Mouse (Mus musculus): Measurements from ENCODE around the gene Adamtsl5. TPM values are rescaled to one million over a fixed set of nuclear protein-coding genes. Genes with fewer than 3 reads are reported as not detected.
A peak's percentile ranks its signal among the peaks of the same experiment; 100 is the strongest.

Adamtsl5 gene
- polyA plus RNA-seq, 1 experiment from 2014 or later: 1.3 TPM

- H3K9me3 ChIP-seq: no peaks in the 10 kb centered on the region
- H3K4me3 ChIP-seq: peak overlapping the region; percentile 87
- H3K27ac ChIP-seq: peak overlapping the region; percentile 94
- peaks cover 50% of the 10 kb centered on the region for H3K36me3 ChIP-seq
- no peaks in the 10 kb centered on the region for H3K27me3 ChIP-seq (ENCODE audit: insufficient read depth, poor library complexity, severe bottlenecking)
- H3K4me1 ChIP-seq: peaks cover 50% of the 10 kb centered on the region
- DNase-seq (ENCODE audit: low spot score): no peak
- 40% methylated on average over 7 of the region's 7 CpGs for WGBS
These were observed 37.1 kb upstream of the Adamtsl5 start for GRCm38 (mm10) chr10:80385310-80385709.

- Histone ChIP-seq H3K27ac (peak overlapping the region; percentile 94; the same call in 1 of the 2 replicates), H3K36me3 (peaks cover 49% of the 10 kb centered on the region), H3K27me3 (ENCODE audit: insufficient read depth, poor library complexity, severe bottlenecking) (no peaks in the 10 kb centered on the region), H3K4me3 (peak overlapping the region; percentile 87), H3K9me3 (no peaks in the 10 kb centered on the region), H3K4me1 (peaks cover 50% of the 10 kb centered on the region)
- no peak for DNase-seq (ENCODE audit: low spot score)
- WGBS: 64% methylated on average over 7 of the region's 7 CpGs
These were observed 36.5 kb upstream of the Adamtsl5 start for GRCm38 (mm10) chr10:80384709-80385108.

- H3K9me3 ChIP-seq: no peaks in the 10 kb centered on the region
- H3K27ac ChIP-seq: no peak overlapping the region
- 81% methylated on average over 4 of the region's 4 CpGs for WGBS
- H3K27me3 ChIP-seq (ENCODE audit: insufficient read depth, poor library complexity, severe bottlenecking): no peaks in the 10 kb centered on the region
- H3K4me1 ChIP-seq: peaks cover 50% of the 10 kb centered on the region
- DNase-seq (ENCODE audit: low spot score): no peak
- H3K36me3 ChIP-seq: peaks cover 53% of the 10 kb centered on the region
- H3K4me3 ChIP-seq: peak overlapping the region; percentile 23; the same call in 1 of the 2 replicates
These were observed 36.0 kb upstream of the Adamtsl5 start for GRCm38 (mm10) chr10:80384115-80384639.

- 73% methylated on average over 4 of the region's 4 CpGs for WGBS
- Histone ChIP-seq H3K27me3 (ENCODE audit: insufficient read depth, poor library complexity, severe bottlenecking) (no peaks in the 10 kb centered on the region), H3K9me3 (no peaks in the 10 kb centered on the region), H3K4me1 (peaks cover 48% of the 10 kb centered on the region), H3K4me3 (no peak overlapping the region), H3K36me3 (peaks cover 53% of the 10 kb centered on the region), H3K27ac (no peak overlapping the region)
- DNase-seq (ENCODE audit: low spot score): no peak
These were observed 35.2 kb upstream of the Adamtsl5 start for GRCm38 (mm10) chr10:80383431-80383830.

- Histone ChIP-seq H3K36me3 (peaks cover 53% of the 10 kb centered on the region), H3K4me3 (no peak overlapping the region), H3K27me3 (ENCODE audit: insufficient read depth, poor library complexity, severe bottlenecking) (no peaks in the 10 kb centered on the region), H3K4me1 (peaks cover 42% of the 10 kb centered on the region), H3K9me3 (no peaks in the 10 kb centered on the region), H3K27ac (no peak overlapping the region)
- WGBS: 89% methylated on average over 7 of the region's 7 CpGs
- no peak for DNase-seq (ENCODE audit: low spot score)
These were observed 34.6 kb upstream of the Adamtsl5 start for GRCm38 (mm10) chr10:80382641-80383365.

GRCm38 (mm10) chr10:80377716-80378115, 29.5 kb upstream of the Adamtsl5 start:
- no peaks in the 10 kb centered on the region for H3K9me3 ChIP-seq
- H3K36me3 ChIP-seq: peaks cover 32% of the 10 kb centered on the region
- peaks cover 4% of the 10 kb centered on the region; the same call in 1 of the 2 replicates for H3K4me1 ChIP-seq
- H3K27ac ChIP-seq: no peak overlapping the region
- WGBS: 43% methylated on average over 10 of the region's 10 CpGs
- DNase-seq (ENCODE audit: low spot score): no peak
- peaks cover 8% of the 10 kb centered on the region for H3K27me3 ChIP-seq (ENCODE audit: insufficient read depth, poor library complexity, severe bottlenecking)
- no peak overlapping the region for H3K4me3 ChIP-seq

- H3K4me1 ChIP-seq: peaks cover 14% of the 10 kb centered on the region
- peaks cover 16% of the 10 kb centered on the region for H3K27me3 ChIP-seq (ENCODE audit: insufficient read depth, poor library complexity, severe bottlenecking)
- WGBS: 2% methylated on average over 7 of the region's 7 CpGs
- H3K36me3 ChIP-seq: peaks cover 17% of the 10 kb centered on the region
- peak; percentile 91 for DNase-seq (ENCODE audit: low spot score)
- H3K27ac ChIP-seq: no peak overlapping the region
- H3K9me3 ChIP-seq: no peaks in the 10 kb centered on the region
- no peak overlapping the region for H3K4me3 ChIP-seq
These were observed 27.9 kb upstream of the Adamtsl5 start for GRCm38 (mm10) chr10:80376160-80376559.

GRCm38 (mm10) chr10:80374063-80374462, 25.9 kb upstream of the Adamtsl5 start:
- Histone ChIP-seq H3K27ac (no peak overlapping the region), H3K4me3 (no peak overlapping the region), H3K27me3 (ENCODE audit: insufficient read depth, poor library complexity, severe bottlenecking) (peaks cover 16% of the 10 kb centered on the region), H3K9me3 (no peaks in the 10 kb centered on the region), H3K36me3 (no peaks in the 10 kb centered on the region), H3K4me1 (peaks cover 14% of the 10 kb centered on the region)
- no peak for DNase-seq (ENCODE audit: low spot score)
- 16% methylated on average over 6 of the region's 6 CpGs for WGBS

GRCm38 (mm10) chr10:80372706-80373105, 24.5 kb upstream of the Adamtsl5 start:
- Histone ChIP-seq H3K27ac (no peak overlapping the region), H3K36me3 (no peaks in the 10 kb centered on the region), H3K27me3 (ENCODE audit: insufficient read depth, poor library complexity, severe bottlenecking) (peaks cover 27% of the 10 kb centered on the region), H3K4me1 (peaks cover 10% of the 10 kb centered on the region), H3K9me3 (0 out of 2 replicates have a peak, but pooled peaks cover 4% of the 10 kb centered on the region), H3K4me3 (no peak overlapping the region)
- DNase-seq (ENCODE audit: low spot score): no peak
- 77% methylated on average over 6 of the region's 6 CpGs for WGBS

- 56% methylated on average over 9 of the region's 9 CpGs for WGBS
- DNase-seq (ENCODE audit: low spot score): no peak
- peaks cover 10% of the 10 kb centered on the region for H3K4me1 ChIP-seq
- 0 out of 2 replicates have a peak, but pooled peaks cover 4% of the 10 kb centered on the region for H3K9me3 ChIP-seq
- peaks cover 33% of the 10 kb centered on the region for H3K27me3 ChIP-seq (ENCODE audit: insufficient read depth, poor library complexity, severe bottlenecking)
- peak overlapping the region; percentile 44 for H3K4me3 ChIP-seq
- no peak overlapping the region for H3K27ac ChIP-seq
- no peaks in the 10 kb centered on the region for H3K36me3 ChIP-seq
These were observed 23.8 kb upstream of the Adamtsl5 start for GRCm38 (mm10) chr10:80371983-80372382.

- DNase-seq (ENCODE audit: low spot score): no peak
- Histone ChIP-seq H3K9me3 (0 out of 2 replicates have a peak, but pooled peaks cover 4% of the 10 kb centered on the region), H3K4me3 (peak overlapping the region; percentile 44), H3K36me3 (no peaks in the 10 kb centered on the region), H3K27me3 (ENCODE audit: insufficient read depth, poor library complexity, severe bottlenecking) (peaks cover 38% of the 10 kb centered on the region), H3K27ac (no peak overlapping the region), H3K4me1 (peaks cover 10% of the 10 kb centered on the region)
- 5% methylated on average over 12 of the region's 12 CpGs for WGBS
These were observed 23.3 kb upstream of the Adamtsl5 start for GRCm38 (mm10) chr10:80371411-80371966.

GRCm38 (mm10) chr10:80369995-80370747, 22.0 kb upstream of the Adamtsl5 start:
- no peak for DNase-seq (ENCODE audit: low spot score)
- Histone ChIP-seq H3K36me3 (no peaks in the 10 kb centered on the region), H3K4me1 (peaks cover 10% of the 10 kb centered on the region), H3K9me3 (0 out of 2 replicates have a peak, but pooled peaks cover 4% of the 10 kb centered on the region), H3K27me3 (ENCODE audit: insufficient read depth, poor library complexity, severe bottlenecking) (peaks cover 48% of the 10 kb centered on the region), H3K4me3 (no peak overlapping the region), H3K27ac (no peak overlapping the region)
- 74% methylated on average over 21 of the region's 21 CpGs for WGBS

Data from heart, embryonic 10.5 days (tissue).